Mouse (Mus musculus) testis, postnatal 14 days (tissue): ENCODE data around the gene Car2.

Source experiments
- DNase-seq: peaks from one replicate; pipeline ENCODE4 v3.0.0; 2021; ENCODE audit warnings: low spot score

Car2 gene

GRCm38 (mm10) chr3:14878749-14879223 lies 7.3 kb upstream of the Car2 start:
- no peak for DNase-seq

- DNase-seq = no peak
These were observed 6.8 kb upstream of the Car2 start for GRCm38 (mm10) chr3:14879293-14879692.

- no peak for DNase-seq
These were observed 5.8 kb upstream of the Car2 start for GRCm38 (mm10) chr3:14880277-14880676.

GRCm38 (mm10) chr3:14882005-14882404 lies 4.1 kb upstream of the Car2 start:
- no peak for DNase-seq

- no peak for DNase-seq
These were observed 3.3 kb upstream of the Car2 start for GRCm38 (mm10) chr3:14882756-14883155.

- DNase-seq = no peak
These were observed 1.2 kb upstream of the Car2 start for GRCm38 (mm10) chr3:14884826-14885225.

GRCm38 (mm10) chr3:14887134-14887666 lies 1.1 kb downstream of the Car2 start:
- no peak for DNase-seq

GRCm38 (mm10) chr3:14887686-14888295 lies 1.7 kb downstream of the Car2 start:
- no peak for DNase-seq

- no peak for DNase-seq
These were observed 2.5 kb downstream of the Car2 start for GRCm38 (mm10) chr3:14888549-14888948.

- DNase-seq = no peak
These were observed 3.0 kb downstream of the Car2 start for GRCm38 (mm10) chr3:14889085-14889484.

- DNase-seq = no peak
These were observed 3.8 kb downstream of the Car2 start for GRCm38 (mm10) chr3:14889716-14890409.

GRCm38 (mm10) chr3:14892991-14893390 lies 6.9 kb downstream of the Car2 start:
- no peak for DNase-seq

GRCm38 (mm10) chr3:14893700-14894099 lies 7.6 kb downstream of the Car2 start:
- DNase-seq = no peak

GRCm38 (mm10) chr3:14895333-14895732 lies 9.3 kb downstream of the Car2 start:
- DNase-seq = no peak

GRCm38 (mm10) chr3:14897770-14898169 lies 11.7 kb downstream of the Car2 start:
- DNase-seq = no peak

GRCm38 (mm10) chr3:14903380-14903779 lies 17.3 kb downstream of the Car2 start:
- no peak for DNase-seq

GRCm38 (mm10) chr3:14904165-14904564 lies 18.1 kb downstream of the Car2 start:
- DNase-seq = no peak

- no peak for DNase-seq
These were observed 21.2 kb downstream of the Car2 start for GRCm38 (mm10) chr3:14907271-14907670.

GRCm38 (mm10) chr3:14911992-14912582 lies 26.0 kb downstream of the Car2 start:
- DNase-seq = no peak

GRCm38 (mm10) chr3:14913774-14914173 lies 27.7 kb downstream of the Car2 start:
- no peak for DNase-seq

- DNase-seq = no peak
These were observed 29.3 kb downstream of the Car2 start for GRCm38 (mm10) chr3:14915355-14915754.

- no peak for DNase-seq
These were observed 31.2 kb downstream of the Car2 start for GRCm38 (mm10) chr3:14917261-14917660.

- no peak for DNase-seq
These were observed 58.6 kb downstream of the Car2 start for GRCm38 (mm10) chr3:14944706-14945105.
